Mouse (Mus musculus): ENCODE data around the gene Neurl2. TPM values are rescaled to one million over a fixed set of nuclear protein-coding genes. Genes with fewer than 3 reads are reported as not detected.
A peak's percentile ranks its signal among the peaks of the same experiment; 100 is the strongest.

The Neurl2 gene
- polyA plus RNA-seq, 1 experiment from 2014 or later = 8.3 TPM

GRCm38 (mm10) chr2:164829090-164829489 is 4.2 kb downstream of the Neurl2 start:
- H3K4me1 ChIP-seq (ENCODE audit: control insufficient read depth, insufficient read depth, low read length) = no peaks in the 10 kb centered on the region; the same call in 1 of the 2 replicates
- WGBS = 97% methylated on average over 1 of the region's 1 CpGs
- H3K4me3 ChIP-seq (ENCODE audit: low read depth, low read length) = no peak overlapping the region
- H3K4me2 ChIP-seq (replicated peaks; ENCODE audit: low read depth, low read length) = no peak overlapping the region
- peaks cover 28% of the 10 kb centered on the region for H3K36me3 ChIP-seq (ENCODE audit: control insufficient read depth, insufficient read depth, low read length)
- ATAC-seq (ENCODE audit: insufficient number of reproducible peaks, insufficient read depth, low FRiP score, low read depth) = no peak
- no peaks in the 10 kb centered on the region for H3K27me3 ChIP-seq (ENCODE audit: control insufficient read depth, insufficient read depth, low read length)
- no peak overlapping the region for H3K9ac ChIP-seq (replicated peaks; ENCODE audit: low read depth, low read length)
- no peak overlapping the region for H3K27ac ChIP-seq (ENCODE audit: low read length)
- no peaks in the 10 kb centered on the region for H3K9me3 ChIP-seq (ENCODE audit: control insufficient read depth, low read depth, low read length)

- Histone ChIP-seq H3K4me1 (ENCODE audit: control insufficient read depth, insufficient read depth, low read length) (peaks cover 4% of the 10 kb centered on the region; the same call in 1 of the 2 replicates), H3K9ac (replicated peaks; ENCODE audit: low read depth, low read length) (no peak within 1 kb of the TSS), H3K9me3 (ENCODE audit: control insufficient read depth, low read depth, low read length) (no peaks in the 10 kb centered on the region), H3K4me3 (ENCODE audit: low read depth, low read length) (no peak within 1 kb of the TSS), H3K27ac (ENCODE audit: low read length) (no peak within 1 kb of the TSS), H3K36me3 (ENCODE audit: control insufficient read depth, insufficient read depth, low read length) (peaks cover 28% of the 10 kb centered on the region), H3K27me3 (ENCODE audit: control insufficient read depth, insufficient read depth, low read length) (no peaks in the 10 kb centered on the region), H3K4me2 (replicated peaks; ENCODE audit: low read depth, low read length) (no peak within 1 kb of the TSS)
- no peak for ATAC-seq (ENCODE audit: insufficient number of reproducible peaks, insufficient read depth, low FRiP score, low read depth)
- 86% methylated on average over 6 of the region's 6 CpGs for WGBS
Observed at GRCm38 (mm10) chr2:164828437-164828836, 4.8 kb downstream of the Neurl2 start, which contains the start of gene Spata25. Gene Spata25, minus strand, starts transcription at chr2:164828537.

- 89% methylated on average over 16 of the region's 16 CpGs for WGBS
Observed at GRCm38 (mm10) chr2:164827146-164827850, 6.0 kb downstream of the Neurl2 start.

GRCm38 (mm10) chr2:164825521-164825920 is 7.7 kb downstream of the Neurl2 start:
- Histone ChIP-seq H3K4me3 (ENCODE audit: low read depth, low read length) (no peak overlapping the region), H3K4me2 (replicated peaks; ENCODE audit: low read depth, low read length) (no peak overlapping the region), H3K27ac (ENCODE audit: low read length) (no peak overlapping the region), H3K36me3 (ENCODE audit: control insufficient read depth, insufficient read depth, low read length) (peaks cover 35% of the 10 kb centered on the region), H3K9me3 (ENCODE audit: control insufficient read depth, low read depth, low read length) (no peaks in the 10 kb centered on the region), H3K27me3 (ENCODE audit: control insufficient read depth, insufficient read depth, low read length) (no peaks in the 10 kb centered on the region), H3K9ac (replicated peaks; ENCODE audit: low read depth, low read length) (no peak overlapping the region), H3K4me1 (ENCODE audit: control insufficient read depth, insufficient read depth, low read length) (peaks cover 4% of the 10 kb centered on the region; the same call in 1 of the 2 replicates)
- no peak for ATAC-seq (ENCODE audit: insufficient number of reproducible peaks, insufficient read depth, low FRiP score, low read depth)
- WGBS = 94% methylated on average over 17 of the region's 17 CpGs

More at GRCm38 (mm10) chr2:164827146-164827850, 6.0 kb downstream of the Neurl2 start:
- Histone ChIP-seq H3K4me1 (ENCODE audit: control insufficient read depth, insufficient read depth, low read length) (peaks cover 4% of the 10 kb centered on the region; the same call in 1 of the 2 replicates), H3K27ac (ENCODE audit: low read length) (no peak overlapping the region), H3K9me3 (ENCODE audit: control insufficient read depth, low read depth, low read length) (no peaks in the 10 kb centered on the region), H3K36me3 (ENCODE audit: control insufficient read depth, insufficient read depth, low read length) (peaks cover 28% of the 10 kb centered on the region), H3K4me3 (ENCODE audit: low read depth, low read length) (no peak overlapping the region), H3K27me3 (ENCODE audit: control insufficient read depth, insufficient read depth, low read length) (no peaks in the 10 kb centered on the region), H3K9ac (replicated peaks; ENCODE audit: low read depth, low read length) (no peak overlapping the region), H3K4me2 (replicated peaks; ENCODE audit: low read depth, low read length) (no peak overlapping the region)
- no peak for ATAC-seq (ENCODE audit: insufficient number of reproducible peaks, insufficient read depth, low FRiP score, low read depth)

- H3K4me1 ChIP-seq (ENCODE audit: control insufficient read depth, insufficient read depth, low read length) = peaks cover 4% of the 10 kb centered on the region; the same call in 1 of the 2 replicates
- H3K27ac ChIP-seq (ENCODE audit: low read length) = no peak overlapping the region
- H3K9ac ChIP-seq (replicated peaks; ENCODE audit: low read depth, low read length) = no peak overlapping the region
- no peak for ATAC-seq (ENCODE audit: insufficient number of reproducible peaks, insufficient read depth, low FRiP score, low read depth)
- H3K27me3 ChIP-seq (ENCODE audit: control insufficient read depth, insufficient read depth, low read length) = no peaks in the 10 kb centered on the region
- 92% methylated on average over 4 of the region's 4 CpGs for WGBS
- H3K4me3 ChIP-seq (ENCODE audit: low read depth, low read length) = no peak overlapping the region
- peaks cover 35% of the 10 kb centered on the region for H3K36me3 ChIP-seq (ENCODE audit: control insufficient read depth, insufficient read depth, low read length)
- no peaks in the 10 kb centered on the region for H3K9me3 ChIP-seq (ENCODE audit: control insufficient read depth, low read depth, low read length)
- peak overlapping the region; percentile 66; the same call in 1 of the 2 replicates for H3K4me2 ChIP-seq (replicated peaks; ENCODE audit: low read depth, low read length)
Observed at GRCm38 (mm10) chr2:164823969-164824368, 9.3 kb downstream of the Neurl2 start.

- H3K27ac ChIP-seq (ENCODE audit: low read length) = peak overlapping the region; percentile 52; the same call in 1 of the 2 replicates
- H3K9me3 ChIP-seq (ENCODE audit: control insufficient read depth, low read depth, low read length) = no peaks in the 10 kb centered on the region
- no peaks in the 10 kb centered on the region for H3K27me3 ChIP-seq (ENCODE audit: control insufficient read depth, insufficient read depth, low read length)
- ATAC-seq (ENCODE audit: insufficient number of reproducible peaks, insufficient read depth, low FRiP score, low read depth) = peak; percentile 55; the same call in 1 of the 2 replicates
- peak overlapping the region; percentile 66 for H3K4me2 ChIP-seq (replicated peaks; ENCODE audit: low read depth, low read length)
- peaks cover 4% of the 10 kb centered on the region; the same call in 1 of the 2 replicates for H3K4me1 ChIP-seq (ENCODE audit: control insufficient read depth, insufficient read depth, low read length)
- H3K4me3 ChIP-seq (ENCODE audit: low read depth, low read length) = peak overlapping the region; percentile 84
- peak overlapping the region; percentile 60 for H3K9ac ChIP-seq (replicated peaks; ENCODE audit: low read depth, low read length)
- peaks cover 35% of the 10 kb centered on the region for H3K36me3 ChIP-seq (ENCODE audit: control insufficient read depth, insufficient read depth, low read length)
- 3% methylated on average over 10 of the region's 10 CpGs for WGBS
Observed at GRCm38 (mm10) chr2:164823181-164823585, 10.1 kb downstream of the Neurl2 start.

- H3K9me3 ChIP-seq (ENCODE audit: control insufficient read depth, low read depth, low read length) = no peaks in the 10 kb centered on the region
- peak within 1 kb of the TSS; percentile 52; the same call in 1 of the 2 replicates for H3K27ac ChIP-seq (ENCODE audit: low read length)
- peak within 1 kb of the TSS; percentile 84 for H3K4me3 ChIP-seq (ENCODE audit: low read depth, low read length)
- H3K4me1 ChIP-seq (ENCODE audit: control insufficient read depth, insufficient read depth, low read length) = peaks cover 7% of the 10 kb centered on the region; the same call in 1 of the 2 replicates
- under 1% methylated on average over 32 of the region's 32 CpGs for WGBS
- peaks cover 33% of the 10 kb centered on the region for H3K36me3 ChIP-seq (ENCODE audit: control insufficient read depth, insufficient read depth, low read length)
- peak; percentile 100 for ATAC-seq (ENCODE audit: insufficient number of reproducible peaks, insufficient read depth, low FRiP score, low read depth)
- H3K9ac ChIP-seq (replicated peaks; ENCODE audit: low read depth, low read length) = peak within 1 kb of the TSS; percentile 60
- H3K27me3 ChIP-seq (ENCODE audit: control insufficient read depth, insufficient read depth, low read length) = no peaks in the 10 kb centered on the region
- H3K4me2 ChIP-seq (replicated peaks; ENCODE audit: low read depth, low read length) = peak within 1 kb of the TSS; percentile 66
Observed at GRCm38 (mm10) chr2:164822636-164823165, 10.6 kb downstream of the Neurl2 start, which contains the start of gene Zswim1. Gene Zswim1, plus strand, starts transcription at chr2:164822686.

- Histone ChIP-seq H3K27ac (ENCODE audit: low read length) (no peak overlapping the region), H3K36me3 (ENCODE audit: control insufficient read depth, insufficient read depth, low read length) (peaks cover 18% of the 10 kb centered on the region), H3K9me3 (ENCODE audit: control insufficient read depth, low read depth, low read length) (no peaks in the 10 kb centered on the region), H3K4me1 (ENCODE audit: control insufficient read depth, insufficient read depth, low read length) (peaks cover 12% of the 10 kb centered on the region; the same call in 1 of the 2 replicates), H3K9ac (replicated peaks; ENCODE audit: low read depth, low read length) (no peak overlapping the region), H3K4me3 (ENCODE audit: low read depth, low read length) (no peak overlapping the region), H3K4me2 (replicated peaks; ENCODE audit: low read depth, low read length) (no peak overlapping the region), H3K27me3 (ENCODE audit: control insufficient read depth, insufficient read depth, low read length) (no peaks in the 10 kb centered on the region)
- no peak for ATAC-seq (ENCODE audit: insufficient number of reproducible peaks, insufficient read depth, low FRiP score, low read depth)
- WGBS = 86% methylated on average over 6 of the region's 6 CpGs
Observed at GRCm38 (mm10) chr2:164821060-164821459, 12.2 kb downstream of the Neurl2 start.
